Mouse (Mus musculus): ENCODE results near the gene Coro7. TPM values are rescaled to one million over a fixed set of nuclear protein-coding genes. Genes with fewer than 3 reads are reported as not detected.

Gene Coro7
- polyA plus RNA-seq, 1 experiment from 2014 or later, result 7.0 TPM

Other genes with a start within 250 kb of the Coro7 start
- gene Srl, start 138.0 kb downstream of the Coro7 start, polyA plus RNA-seq (2015; fragmentation: Nextera tagmentation; extraction: Ambion mirVana), result 3.1 and 3.2 TPM in 2 replicates
- gene Tfap4, start 119.9 kb downstream of the Coro7 start, polyA plus RNA-seq (2015; fragmentation: Nextera tagmentation; extraction: Ambion mirVana), result 8.4 and 10.7 TPM in 2 replicates
- 2.4 and 2.8 TPM in 2 replicates for gene Glis2, start 85.1 kb downstream of the Coro7 start, polyA plus RNA-seq (2015; fragmentation: Nextera tagmentation; extraction: Ambion mirVana)
- 67.5 and 74.1 TPM in 2 replicates for gene Pam16, start 54.8 kb downstream of the Coro7 start, polyA plus RNA-seq (2015; fragmentation: Nextera tagmentation; extraction: Ambion mirVana)
- gene Vasn, start 39.8 kb downstream of the Coro7 start, polyA plus RNA-seq (2015; fragmentation: Nextera tagmentation; extraction: Ambion mirVana), result 2.9 TPM in 2 replicates
- 51.8 and 62.5 TPM in 2 replicates for gene Dnaja3, start 39.8 kb downstream of the Coro7 start, polyA plus RNA-seq (2015; fragmentation: Nextera tagmentation; extraction: Ambion mirVana)
- 48.0 and 48.2 TPM in 2 replicates for gene Nmral1, start 39.6 kb upstream of the Coro7 start, polyA plus RNA-seq (2015; fragmentation: Nextera tagmentation; extraction: Ambion mirVana)
- 38.9 and 40.1 TPM in 2 replicates for gene Hmox2, start 46.6 kb upstream of the Coro7 start, polyA plus RNA-seq (2015; fragmentation: Nextera tagmentation; extraction: Ambion mirVana)
- gene Cdip1, start 110.5 kb upstream of the Coro7 start, polyA plus RNA-seq (2015; fragmentation: Nextera tagmentation; extraction: Ambion mirVana), result 16.7 and 17.9 TPM in 2 replicates
- not detected in 2 replicates for gene 4930562C15Rik, start 155.6 kb upstream of the Coro7 start, polyA plus RNA-seq (2015; fragmentation: Nextera tagmentation; extraction: Ambion mirVana)
- 12.3 and 13.3 TPM in 2 replicates for gene Ubald1, start 200.5 kb upstream of the Coro7 start, polyA plus RNA-seq (2015; fragmentation: Nextera tagmentation; extraction: Ambion mirVana)
- 22.6 and 24.5 TPM in 2 replicates for gene Mgrn1, start 206.5 kb upstream of the Coro7 start, polyA plus RNA-seq (2015; fragmentation: Nextera tagmentation; extraction: Ambion mirVana)

Data from liver, embryonic 13.5 days (tissue).